Mouse (Mus musculus) stomach, embryonic 16.5 days (tissue): ENCODE measurements around the gene Fdx1l. TPM values are rescaled to one million over a fixed set of nuclear protein-coding genes. Genes with fewer than 3 reads are reported as not detected.

Source experiments
- ATAC-seq: fragments of 200-750 bp; cut with Nextera tagmentation; 2 replicates; pipeline ENCODE4 v1.8.0; 2017; ENCODE audit warnings: moderate number of reproducible peaks, moderate TSS enrichment; ENCODE audit not compliant: insufficient read depth, low FRiP score
- H3K27ac ChIP-seq: fragments of 300-500 bp; sonication (generic); 2 replicates; pipeline ENCODE4 v1.5.1; 2014; ENCODE audit warnings: low read length
- H3K27me3 ChIP-seq: fragments of 300-500 bp; sonication (generic); 2 replicates; pipeline ENCODE4 v1.6.1; 2014; ENCODE audit warnings: low read length, control low read depth, mixed read lengths; ENCODE audit not compliant: control insufficient read depth, insufficient read depth
- H3K36me3 ChIP-seq: fragments of 300-500 bp; sonication (generic); 2 replicates; pipeline ENCODE4 v1.6.1; 2014; ENCODE audit warnings: low read length; ENCODE audit not compliant: control insufficient read depth, insufficient read depth
- H3K4me1 ChIP-seq: fragments of 300-500 bp; sonication (generic); 2 replicates; pipeline ENCODE4 v1.6.1; 2014; ENCODE audit warnings: low read length, control low read depth, mixed read lengths; ENCODE audit not compliant: control insufficient read depth, insufficient read depth
- H3K4me2 ChIP-seq: fragments of 300-500 bp; sonication (generic); 2 replicates; pipeline ENCODE4 v1.6.1; 2014; ENCODE audit warnings: low read depth, low read length, mixed read lengths
- H3K4me3 ChIP-seq: fragments of 300-500 bp; sonication (generic); replicated peaks from 2 replicates; pipeline ENCODE4 v1.5.1; 2014; ENCODE audit warnings: mild to moderate bottlenecking, low read length
- H3K9ac ChIP-seq: fragments of 300-500 bp; sonication (generic); 2 replicates; pipeline ENCODE4 v1.6.1; 2014; ENCODE audit warnings: low read length
- H3K9me3 ChIP-seq: fragments of 300-500 bp; sonication (generic); replicated peaks from 2 replicates; pipeline ENCODE4 v1.6.1; 2016; ENCODE audit warnings: low read length, control low read depth; ENCODE audit not compliant: control insufficient read depth
- WGBS: fragments of 180-500 bp; shearing (Covaris S2); extraction: QIAGEN DNeasy Blood & Tissue Kit; methylation state at CpG from one replicate; pipeline ENCODE4 v1.1.7; 2014; 5-methylcytosine and 5-hydroxymethylcytosine counted together
- polyA plus RNA-seq: library from polyadenylated mRNA; unstranded; fragments of >200 nt; fragmentation: Nextera tagmentation; extraction: Ambion mirVana; gene quantifications from 2 replicates; pipeline ENCODE4 v1.2.1, GENCODE M21; 2015

Gene Fdx1l
- polyA plus RNA-seq, 1 experiment from 2014 or later = 49.7 TPM

DNA sequence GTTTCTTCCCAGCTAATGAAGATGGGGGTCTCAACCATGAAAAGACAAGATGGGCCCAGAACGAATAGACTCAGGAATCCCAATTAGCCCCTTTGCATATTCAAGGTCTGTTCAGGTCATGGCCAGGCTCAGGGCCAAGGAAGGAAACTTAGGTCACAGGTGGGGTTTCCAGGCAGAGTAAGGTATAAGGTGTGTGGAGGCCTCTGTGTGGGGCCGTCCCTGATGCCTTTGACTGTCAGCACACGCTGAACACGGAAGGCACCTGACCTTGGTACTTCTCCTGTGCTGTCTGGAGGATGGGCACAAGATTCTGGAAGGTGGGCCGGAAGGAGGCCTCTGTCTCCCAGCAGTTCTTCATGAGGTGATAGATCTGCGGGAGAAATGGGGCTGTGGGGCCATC lies 31.4 kb upstream of the Fdx1l start:
- 81% methylated on average over 6 of the region's 6 CpGs for WGBS
- no peak overlapping the region for H3K9ac ChIP-seq
- H3K9me3 ChIP-seq = no peaks in the 10 kb centered on the region
- H3K4me2 ChIP-seq = no peak overlapping the region
- H3K4me3 ChIP-seq = no peak overlapping the region
- H3K27me3 ChIP-seq = no peaks in the 10 kb centered on the region
- H3K4me1 ChIP-seq = peaks cover 2% of the 10 kb centered on the region
- no peak for ATAC-seq
- H3K36me3 ChIP-seq = no peaks in the 10 kb centered on the region
- no peak overlapping the region for H3K27ac ChIP-seq

DNA sequence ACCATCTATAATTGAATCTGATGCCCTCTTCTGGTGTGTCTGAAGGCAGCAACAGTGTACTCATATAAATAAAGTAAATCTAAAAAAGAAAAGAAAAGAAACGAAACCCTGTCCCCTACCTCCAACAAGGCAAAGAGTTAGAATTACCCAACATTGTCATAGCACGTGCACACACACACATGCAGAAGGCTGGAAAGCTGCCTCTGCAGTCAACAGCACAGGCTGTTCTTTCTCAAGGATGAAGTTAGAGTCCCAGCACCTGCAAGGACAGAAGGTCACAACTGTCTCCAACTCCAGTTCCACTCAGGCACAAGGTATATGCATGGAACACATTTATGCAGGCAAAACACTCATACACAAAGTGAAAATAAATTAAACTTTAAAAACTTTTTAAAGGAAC lies 28.7 kb upstream of the Fdx1l start:
- H3K27ac ChIP-seq = no peak overlapping the region
- WGBS = 81% methylated on average over 2 of the region's 2 CpGs
- no peak overlapping the region for H3K4me3 ChIP-seq
- ATAC-seq = no peak
- H3K4me1 ChIP-seq = peaks cover 4% of the 10 kb centered on the region; the same call in 1 of the 2 replicates
- H3K36me3 ChIP-seq = no peaks in the 10 kb centered on the region
- H3K27me3 ChIP-seq = no peaks in the 10 kb centered on the region
- H3K9ac ChIP-seq = no peak overlapping the region
- H3K9me3 ChIP-seq = no peaks in the 10 kb centered on the region
- H3K4me2 ChIP-seq = no peak overlapping the region

DNA sequence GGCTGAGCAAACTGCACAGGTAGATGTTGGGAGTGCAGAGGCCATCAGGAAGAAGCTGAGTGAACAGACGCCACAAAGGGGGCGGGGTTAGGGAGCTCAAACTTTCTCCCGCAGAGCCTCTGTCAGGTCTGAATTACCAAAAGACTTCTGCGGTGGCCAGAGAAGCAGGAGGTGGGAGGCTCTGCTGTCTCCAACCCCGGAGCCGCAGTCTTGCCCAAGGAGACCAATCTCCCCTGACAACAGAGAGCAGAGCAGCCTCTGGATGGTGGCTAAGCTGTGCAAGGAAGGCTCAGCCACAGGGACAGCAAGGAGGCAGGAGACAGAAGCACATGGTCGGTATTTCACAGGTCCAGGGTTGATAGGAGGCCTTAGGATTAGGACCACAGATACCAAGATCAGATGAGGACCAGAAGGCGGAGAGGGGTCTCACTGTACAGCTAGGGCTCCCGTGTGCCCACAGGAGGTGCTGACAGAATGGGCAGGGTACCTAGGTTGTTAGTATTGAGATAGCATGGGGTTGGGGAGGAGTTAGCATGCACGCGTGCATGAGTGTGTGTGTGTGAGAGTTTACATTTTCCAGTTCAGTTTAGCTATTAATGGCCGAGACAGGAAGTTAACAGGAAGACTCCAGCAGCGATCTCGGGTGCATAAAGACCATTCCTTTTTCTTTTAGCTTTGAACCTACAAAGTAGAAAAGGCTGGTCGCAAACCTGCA lies 27.2 kb upstream of the Fdx1l start:
- no peak for ATAC-seq
- peak overlapping the region; percentile 29; the same call in 1 of the 2 replicates for H3K9ac ChIP-seq
- peaks cover 4% of the 10 kb centered on the region; the same call in 1 of the 2 replicates for H3K4me1 ChIP-seq
- H3K27me3 ChIP-seq = no peaks in the 10 kb centered on the region
- 38% methylated on average over 15 of the region's 15 CpGs for WGBS
- H3K36me3 ChIP-seq = no peaks in the 10 kb centered on the region
- no peak overlapping the region for H3K4me2 ChIP-seq
- no peak overlapping the region for H3K4me3 ChIP-seq
- no peak overlapping the region for H3K27ac ChIP-seq
- H3K9me3 ChIP-seq = no peaks in the 10 kb centered on the region

DNA sequence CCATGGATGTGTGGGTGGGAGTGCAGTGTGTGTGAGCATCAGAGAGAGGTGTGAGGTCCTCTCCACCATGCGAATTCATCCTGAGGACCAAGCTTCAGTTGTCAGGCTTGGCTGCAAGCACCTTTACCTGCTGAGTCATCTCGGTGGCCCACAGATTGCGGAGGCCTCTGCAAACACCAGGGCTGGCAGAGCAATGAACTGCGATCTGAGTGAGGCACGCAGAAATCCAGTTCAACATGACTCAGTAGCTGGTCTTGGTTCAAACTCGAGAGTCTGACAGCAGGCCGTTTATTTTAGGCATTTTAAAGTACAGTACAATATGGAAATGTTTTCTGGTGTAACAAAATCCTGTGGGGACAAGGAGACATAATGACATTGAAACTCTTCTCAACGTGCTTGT lies 24.4 kb upstream of the Fdx1l start:
- Histone ChIP-seq H3K27ac (no peak overlapping the region), H3K4me2 (no peak overlapping the region), H3K4me1 (peaks cover 4% of the 10 kb centered on the region; the same call in 1 of the 2 replicates), H3K4me3 (no peak overlapping the region), H3K36me3 (no peaks in the 10 kb centered on the region), H3K9ac (no peak overlapping the region), H3K27me3 (no peaks in the 10 kb centered on the region), H3K9me3 (no peaks in the 10 kb centered on the region)
- 68% methylated on average over 8 of the region's 8 CpGs for WGBS
- no peak for ATAC-seq

DNA sequence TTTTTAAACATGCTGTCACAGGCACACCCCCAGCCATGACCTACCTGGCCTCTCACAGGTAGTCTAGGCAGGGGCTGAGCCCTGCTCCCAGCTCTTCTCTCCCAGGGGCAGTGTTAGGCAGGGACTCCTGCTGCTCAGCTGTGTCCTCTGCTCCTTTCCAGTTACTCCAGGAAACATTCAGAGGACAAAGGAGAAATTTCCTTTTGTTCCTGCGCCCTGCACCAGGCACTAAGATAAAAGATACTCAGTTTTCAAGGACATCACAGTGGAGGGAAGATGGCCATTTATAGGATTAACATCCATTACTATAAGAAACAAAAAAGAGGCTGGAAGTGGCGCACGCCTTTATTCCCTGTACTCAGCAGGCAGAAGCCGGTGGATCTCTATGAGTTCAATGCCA lies 22.5 kb upstream of the Fdx1l start:
- Histone ChIP-seq H3K27ac (no peak overlapping the region), H3K27me3 (no peaks in the 10 kb centered on the region), H3K36me3 (no peaks in the 10 kb centered on the region), H3K4me2 (no peak overlapping the region), H3K9ac (no peak overlapping the region; the same call in 1 of the 2 replicates), H3K4me3 (no peak overlapping the region), H3K4me1 (peaks cover 4% of the 10 kb centered on the region; the same call in 1 of the 2 replicates), H3K9me3 (no peaks in the 10 kb centered on the region)
- ATAC-seq = no peak
- WGBS = 95% methylated on average over 4 of the region's 4 CpGs

DNA sequence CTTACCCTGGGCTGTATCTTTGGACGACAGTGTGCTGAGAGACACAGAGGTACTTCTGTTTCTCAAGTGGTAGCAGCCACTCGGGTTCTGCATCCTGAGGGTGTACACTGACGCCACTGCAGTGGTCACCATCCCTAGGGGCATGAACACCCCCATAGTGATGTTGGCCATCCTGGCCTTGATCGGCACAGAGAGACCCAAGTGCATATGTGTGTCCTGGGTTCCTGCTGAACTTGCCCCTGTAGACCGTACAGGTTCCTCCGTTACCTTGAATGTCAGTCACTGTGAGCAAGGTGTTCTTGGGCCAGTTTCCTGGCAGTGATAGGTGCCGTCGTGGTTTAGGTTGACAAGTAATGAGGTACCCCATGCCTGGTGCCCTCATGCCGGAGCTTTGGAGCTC lies 20.0 kb upstream of the Fdx1l start:
- H3K9ac ChIP-seq = no peak overlapping the region
- ATAC-seq = no peak
- no peaks in the 10 kb centered on the region for H3K9me3 ChIP-seq
- 0 out of 2 replicates have a peak, but pooled peaks cover 5% of the 10 kb centered on the region for H3K36me3 ChIP-seq
- no peak overlapping the region for H3K27ac ChIP-seq
- no peak overlapping the region for H3K4me3 ChIP-seq
- WGBS = 96% methylated on average over 9 of the region's 9 CpGs
- no peak overlapping the region for H3K4me2 ChIP-seq
- no peaks in the 10 kb centered on the region for H3K27me3 ChIP-seq
- H3K4me1 ChIP-seq = peaks cover 19% of the 10 kb centered on the region

DNA sequence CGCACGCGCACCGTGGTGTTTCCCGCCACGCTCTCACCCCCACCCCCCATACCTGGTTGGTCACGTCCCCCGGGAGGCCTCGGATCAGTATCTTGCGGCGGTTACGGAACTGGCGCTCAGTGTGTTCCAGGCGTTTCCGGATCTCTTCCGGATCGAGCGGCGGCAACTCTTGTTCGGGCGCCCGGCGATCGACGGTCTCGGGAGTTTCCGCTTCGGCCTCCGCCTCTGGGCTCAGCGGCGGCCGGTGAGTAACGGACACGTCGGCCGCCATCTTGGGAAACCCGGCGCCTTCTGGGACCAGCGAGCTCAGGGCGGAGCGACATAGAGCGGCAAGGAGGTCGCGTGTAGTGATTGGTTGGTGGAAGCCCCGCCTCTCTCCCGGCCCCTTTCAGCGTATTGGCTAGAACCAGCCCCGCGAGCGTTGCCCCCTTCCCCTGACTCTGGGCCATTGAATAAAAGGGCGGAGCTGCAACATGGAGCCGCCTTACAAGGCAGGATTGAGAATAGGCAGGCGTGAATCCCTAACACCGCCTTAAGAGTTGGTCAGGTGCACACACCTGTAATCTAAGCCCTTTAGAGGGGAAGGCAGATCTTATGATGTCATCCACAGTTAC lies 18.4 kb upstream of the Fdx1l start, which contains the start of the genes Gm38431 and Raver1:
Gene Gm38431 (minus strand): TSS at position 291 of the 614 bp plus-strand sequence.
Gene Raver1 (minus strand): TSS at position 302 of the 614 bp plus-strand sequence.
- peak; percentile 100 for ATAC-seq
- peak within 1 kb of the TSS; percentile 74 for H3K9ac ChIP-seq
- no peaks in the 10 kb centered on the region for H3K27me3 ChIP-seq
- 0 out of 2 replicates have a peak, but pooled peaks cover 5% of the 10 kb centered on the region for H3K36me3 ChIP-seq
- under 1% methylated on average over 54 of the region's 54 CpGs for WGBS
- H3K4me3 ChIP-seq = peak within 1 kb of the TSS; percentile 68
- no peaks in the 10 kb centered on the region for H3K9me3 ChIP-seq
- H3K4me1 ChIP-seq = peaks cover 15% of the 10 kb centered on the region
- H3K27ac ChIP-seq = peak within 1 kb of the TSS; percentile 86
- H3K4me2 ChIP-seq = peak within 1 kb of the TSS; percentile 90

DNA sequence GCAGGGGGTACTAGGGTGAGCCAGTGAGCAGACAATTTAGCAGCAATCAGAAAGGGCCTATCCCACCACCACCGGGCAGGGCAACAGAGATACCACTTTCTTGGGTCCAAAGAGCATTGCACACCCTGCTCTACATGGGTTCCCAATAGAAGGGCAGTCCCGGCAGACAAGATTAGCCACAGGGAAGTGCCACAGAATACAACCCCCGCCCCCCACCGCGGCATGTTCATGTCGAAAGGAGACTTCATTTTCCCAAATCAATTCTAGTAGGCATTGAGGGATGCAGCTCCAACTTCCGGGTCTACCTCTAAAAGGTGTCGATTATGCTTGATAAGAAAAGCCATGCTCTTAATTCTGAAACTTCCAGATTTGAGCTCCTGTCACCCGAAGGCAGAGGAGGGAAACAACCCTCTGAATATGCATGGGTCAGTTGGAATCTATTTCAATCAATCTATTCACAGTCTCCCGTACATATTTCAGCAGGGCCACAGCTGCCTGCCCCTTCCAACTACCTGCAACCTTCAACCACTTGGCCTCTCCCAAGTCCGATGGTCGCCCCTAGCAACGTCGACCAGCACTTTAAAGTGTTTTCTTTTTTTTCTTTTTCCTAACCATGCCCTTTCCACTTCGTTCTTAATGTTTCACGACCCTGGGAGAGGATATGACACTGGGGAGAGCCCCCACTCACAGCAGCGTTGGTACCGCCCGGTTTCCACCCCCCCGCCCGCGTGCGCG lies 17.7 kb upstream of the Fdx1l start:
- 2% methylated on average over 24 of the region's 24 CpGs for WGBS

More for the DNA sequence above, 17.7 kb upstream of the Fdx1l start:
- Histone ChIP-seq H3K4me1 (peaks cover 15% of the 10 kb centered on the region), H3K9me3 (no peaks in the 10 kb centered on the region), H3K9ac (peak overlapping the region; percentile 74), H3K4me2 (peak overlapping the region; percentile 90), H3K27ac (peak overlapping the region; percentile 86), H3K27me3 (no peaks in the 10 kb centered on the region), H3K4me3 (peak overlapping the region; percentile 68), H3K36me3 (0 out of 2 replicates have a peak, but pooled peaks cover 7% of the 10 kb centered on the region)
- ATAC-seq = no peak
